Mouse (Mus musculus) embryonic fibroblast, embryonic 13.5 days (primary cell): Measurements from ENCODE around the gene Bbx. TPM values are rescaled to one million over a fixed set of nuclear protein-coding genes. Genes with fewer than 3 reads are reported as not detected.

Experiments used
- H3K27ac ChIP-seq: 2 replicates; pipeline ENCODE4 v1.5.1; 2012; ENCODE audit warnings: low read length, control low read depth, inconsistent platforms; ENCODE audit not compliant: insufficient read depth
- H3K4me1 ChIP-seq: 2 replicates; pipeline ENCODE4 v1.6.1; 2011; ENCODE audit warnings: low read length; ENCODE audit not compliant: control insufficient read depth, insufficient read depth
- H3K4me3 ChIP-seq: 2 replicates; pipeline ENCODE4 v1.5.1; 2011; ENCODE audit warnings: mild to moderate bottlenecking, control low read depth, low read length; ENCODE audit not compliant: insufficient read depth
- CTCF ChIP-seq: IDR thresholded peaks from 2 replicates; pipeline ENCODE4 v1.5.1; 2011; ENCODE audit warnings: mild to moderate bottlenecking, control low read depth, low read length, moderate library complexity, borderline replicate concordance; ENCODE audit not compliant: insufficient read depth
- POLR2A ChIP-seq: IDR thresholded peaks from 2 replicates; pipeline ENCODE4 v1.6.1; 2011; ENCODE audit warnings: low read depth, mild to moderate bottlenecking, control low read depth, low read length, moderate library complexity
- polyA plus RNA-seq: library from polyadenylated mRNA; stranded (reverse); fragments of >200 nt; gene quantifications from 2 replicates; pipeline ENCODE4 v1.2.4, GENCODE M21; 2011; ENCODE audit warnings: low read depth; ENCODE audit not compliant: missing spikeins, insufficient read length

The Bbx gene
- polyA plus RNA-seq, 1 experiment: 47.4 TPM

GRCm38 (mm10) chr16:50250469-50250868, 181.7 kb downstream of the Bbx start:
- TF ChIP-seq POLR2A: no peak
- no peak for TF ChIP-seq CTCF
- Histone ChIP-seq H3K4me3 (no peak overlapping the region), H3K27ac (no peak overlapping the region), H3K4me1 (no peaks in the 10 kb centered on the region)

DNA sequence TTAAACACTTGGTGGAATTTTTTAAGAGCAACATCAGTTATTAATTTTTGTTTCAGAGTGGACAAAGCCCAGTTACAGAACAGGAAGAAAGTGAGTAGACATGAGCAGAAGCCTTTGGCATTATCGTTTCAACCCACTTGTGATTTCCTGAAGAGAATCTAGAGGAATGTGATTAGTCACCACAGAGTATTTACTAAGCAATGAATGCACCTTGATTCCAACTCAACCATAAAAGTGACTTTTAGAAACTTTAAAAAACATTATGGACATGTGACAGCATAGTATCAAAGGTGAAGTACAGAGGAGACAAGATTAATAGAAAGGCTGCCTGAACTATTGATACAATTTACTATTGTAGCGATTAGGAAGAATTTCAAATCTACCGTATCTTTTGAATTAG, 183.2 kb downstream of the Bbx start:
- Histone ChIP-seq H3K4me3 (no peak overlapping the region), H3K27ac (no peak overlapping the region), H3K4me1 (no peaks in the 10 kb centered on the region)
- TF ChIP-seq CTCF (no peak), POLR2A (no peak)

- H3K27ac ChIP-seq: no peak overlapping the region
- no peak for TF ChIP-seq CTCF
- TF ChIP-seq POLR2A: no peak
- H3K4me1 ChIP-seq: no peaks in the 10 kb centered on the region
- H3K4me3 ChIP-seq: no peak overlapping the region
Observed at GRCm38 (mm10) chr16:50242444-50242843, 189.7 kb downstream of the Bbx start.

GRCm38 (mm10) chr16:50241604-50242003, 190.6 kb downstream of the Bbx start:
- H3K4me1 ChIP-seq: no peaks in the 10 kb centered on the region
- TF ChIP-seq CTCF (no peak), POLR2A (no peak)
- no peak overlapping the region for H3K27ac ChIP-seq
- H3K4me3 ChIP-seq: no peak overlapping the region

DNA sequence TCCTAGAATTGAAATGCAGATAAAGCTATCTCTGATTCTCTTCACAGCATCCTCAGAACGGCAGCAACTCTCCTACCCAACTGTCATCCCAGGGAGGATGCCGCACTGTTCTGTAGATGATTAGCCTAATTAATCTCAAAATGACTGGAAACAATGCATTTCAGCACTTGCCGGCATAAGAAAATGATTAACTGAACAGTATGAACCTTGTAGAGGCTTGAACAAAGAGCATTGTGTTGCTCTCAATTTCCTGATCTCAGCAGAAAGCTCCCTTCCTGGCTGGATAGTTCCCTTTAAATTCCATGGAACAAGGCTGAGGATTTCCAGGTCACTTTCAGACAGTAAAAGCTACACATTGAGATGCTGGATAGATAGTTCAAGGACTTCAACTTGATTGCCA, 197.0 kb downstream of the Bbx start:
- H3K4me3 ChIP-seq: no peak overlapping the region
- no peak for TF ChIP-seq CTCF
- no peak for TF ChIP-seq POLR2A

GRCm38 (mm10) chr16:50230624-50231023, 201.6 kb downstream of the Bbx start:
- Histone ChIP-seq H3K4me1 (no peaks in the 10 kb centered on the region), H3K4me3 (no peak overlapping the region), H3K27ac (no peak overlapping the region)
- no peak for TF ChIP-seq CTCF
- TF ChIP-seq POLR2A: no peak

More for the DNA sequence above, 197.0 kb downstream of the Bbx start:
- no peaks in the 10 kb centered on the region for H3K4me1 ChIP-seq
- no peak overlapping the region for H3K27ac ChIP-seq

- Histone ChIP-seq H3K4me3 (no peak overlapping the region), H3K4me1 (no peaks in the 10 kb centered on the region), H3K27ac (no peak overlapping the region)
- TF ChIP-seq CTCF: no peak
- TF ChIP-seq POLR2A: no peak
Observed at GRCm38 (mm10) chr16:50228833-50229232, 203.4 kb downstream of the Bbx start.

- no peak for TF ChIP-seq CTCF
- no peak for TF ChIP-seq POLR2A
- Histone ChIP-seq H3K4me1 (no peaks in the 10 kb centered on the region), H3K27ac (no peak overlapping the region), H3K4me3 (no peak overlapping the region)
Observed at GRCm38 (mm10) chr16:50226274-50226673, 205.9 kb downstream of the Bbx start.

- Histone ChIP-seq H3K27ac (no peak overlapping the region), H3K4me3 (no peak overlapping the region), H3K4me1 (no peaks in the 10 kb centered on the region)
- TF ChIP-seq POLR2A (no peak), CTCF (no peak)
Observed at GRCm38 (mm10) chr16:50224946-50225345, 207.2 kb downstream of the Bbx start.

DNA sequence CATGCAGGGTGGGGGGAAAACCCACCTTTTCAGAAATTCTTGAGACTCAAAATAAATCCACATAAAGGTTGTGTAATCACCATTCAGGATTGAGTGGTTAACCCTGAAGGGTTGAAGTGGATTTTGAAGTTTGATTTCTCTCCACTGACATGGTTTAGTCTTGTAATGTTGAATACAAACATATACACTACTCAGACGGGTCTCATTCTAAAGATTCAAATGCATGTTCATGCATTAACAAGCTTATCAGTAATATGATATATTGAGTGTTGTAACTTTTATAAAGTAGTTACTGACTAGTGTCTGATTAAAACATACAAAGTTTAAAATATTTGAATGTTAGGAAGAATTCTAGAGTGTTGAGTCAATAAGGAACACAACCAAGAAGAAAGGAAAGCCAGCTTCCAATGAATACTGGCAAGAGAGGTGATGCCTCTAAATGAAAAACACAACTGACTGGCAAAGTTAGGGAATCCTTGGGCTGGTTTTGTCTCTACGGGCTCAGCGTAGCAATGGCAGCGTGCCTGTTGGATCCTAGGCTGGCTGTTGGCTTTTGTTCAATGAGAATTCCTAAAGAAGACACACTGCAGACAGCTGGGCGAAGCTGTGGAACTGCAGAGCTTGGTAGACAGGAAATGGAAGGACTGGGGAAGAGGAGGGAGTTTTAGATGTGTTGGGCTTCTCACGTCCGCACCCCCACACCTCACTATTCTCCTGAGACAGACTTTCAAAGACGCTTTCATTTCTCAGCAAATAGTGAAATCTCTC, 211.3 kb downstream of the Bbx start:
- no peak overlapping the region for H3K4me3 ChIP-seq
- no peak overlapping the region for H3K27ac ChIP-seq
- TF ChIP-seq CTCF (no peak), POLR2A (no peak)
- no peaks in the 10 kb centered on the region for H3K4me1 ChIP-seq
